Mouse (Mus musculus): ENCODE results near the gene Oas1d. TPM values are rescaled to one million over a fixed set of nuclear protein-coding genes. Genes with fewer than 3 reads are reported as not detected.
"Not testable (repeated sequence)": the region's sequence is repeated elsewhere in the genome, so short reads cannot be mapped to it uniquely, and the experiment has no call there.

Gene Oas1d
- polyA plus RNA-seq, 1 experiment from 2014 or later = not detected

DNA sequence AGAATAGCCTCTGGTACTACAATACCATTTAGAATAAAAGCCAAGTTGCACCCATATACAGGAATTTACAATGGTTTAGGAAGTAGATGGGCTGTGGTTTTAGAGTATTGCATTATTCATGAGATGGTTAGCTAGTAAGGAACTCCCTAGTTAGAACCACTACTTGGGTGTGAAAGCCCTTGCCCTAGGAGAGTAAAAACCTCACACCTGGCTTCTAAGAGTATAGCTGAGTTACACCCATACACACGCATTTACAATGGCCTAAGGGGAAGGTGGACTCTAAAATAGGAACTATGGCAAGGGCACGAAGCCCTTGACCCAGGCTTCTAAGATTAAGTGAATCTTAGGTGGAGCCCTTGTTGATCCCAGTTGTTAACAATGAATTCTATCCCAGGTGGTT, 19.6 kb upstream of the Oas1d start:
- H3K9ac ChIP-seq (ENCODE audit: low read depth, low read length); DNase-seq (ENCODE audit: low spot score); H3K27me3 ChIP-seq (replicated peaks; ENCODE audit: control insufficient read depth, insufficient read depth, low read length); H3K4me2 ChIP-seq; H3K4me1 ChIP-seq (replicated peaks; ENCODE audit: control insufficient read depth, insufficient read depth, low read length); ATAC-seq (replicated peaks; ENCODE audit: low FRiP score); H3K27ac ChIP-seq (ENCODE audit: low read depth, low read length); H3K36me3 ChIP-seq (ENCODE audit: control insufficient read depth, insufficient read depth, low read length); H3K9me3 ChIP-seq (ENCODE audit: control insufficient read depth, low read length); H3K4me3 ChIP-seq (ENCODE audit: low read depth, low read length): not testable (repeated sequence)
- WGBS = 70% methylated on average over 2 of the region's 2 CpGs

DNA sequence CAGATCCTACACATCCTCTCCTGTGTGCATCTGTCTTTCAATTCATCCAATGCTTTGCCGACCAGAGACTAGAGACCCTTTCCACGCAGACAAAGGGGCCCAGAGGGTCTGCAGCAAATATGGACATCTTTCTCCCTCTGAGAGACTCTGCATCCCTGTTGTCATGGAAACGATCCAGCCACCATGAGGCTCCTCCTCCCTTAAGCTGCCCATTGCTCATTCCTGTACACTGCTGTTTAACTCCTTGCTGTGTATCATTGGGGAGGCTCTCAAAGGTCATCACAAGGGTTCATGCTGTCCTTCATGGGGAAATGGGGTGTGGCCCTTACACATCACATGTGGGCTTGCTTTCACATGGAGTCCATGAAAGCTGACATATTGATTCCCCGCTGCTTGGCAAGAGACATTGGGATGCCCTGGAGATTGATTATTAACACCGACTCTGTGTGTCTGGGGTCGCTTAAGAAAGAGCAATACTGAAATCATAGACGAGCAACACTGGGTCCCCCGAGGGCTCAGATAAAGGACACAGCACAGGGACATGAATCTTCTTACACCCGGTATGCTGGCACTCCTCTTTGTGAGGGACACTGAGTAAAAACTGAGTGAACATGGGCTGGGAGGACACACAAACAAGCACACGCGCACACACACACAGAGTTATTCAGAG, 19.0 kb upstream of the Oas1d start:
- ATAC-seq (replicated peaks; ENCODE audit: low FRiP score) = no peak
- Histone ChIP-seq H3K9ac (ENCODE audit: low read depth, low read length) (no peak overlapping the region), H3K27ac (ENCODE audit: low read depth, low read length) (no peak overlapping the region), H3K4me3 (ENCODE audit: low read depth, low read length) (no peak overlapping the region), H3K27me3 (replicated peaks; ENCODE audit: control insufficient read depth, insufficient read depth, low read length) (no peaks in the 10 kb centered on the region), H3K9me3 (ENCODE audit: control insufficient read depth, low read length) (no peaks in the 10 kb centered on the region), H3K4me2 (no peak overlapping the region), H3K4me1 (replicated peaks; ENCODE audit: control insufficient read depth, insufficient read depth, low read length) (no peaks in the 10 kb centered on the region), H3K36me3 (ENCODE audit: control insufficient read depth, insufficient read depth, low read length) (no peaks in the 10 kb centered on the region)
- DNase-seq (ENCODE audit: low spot score) = no peak
- 79% methylated on average over 11 of the region's 11 CpGs for WGBS

DNA sequence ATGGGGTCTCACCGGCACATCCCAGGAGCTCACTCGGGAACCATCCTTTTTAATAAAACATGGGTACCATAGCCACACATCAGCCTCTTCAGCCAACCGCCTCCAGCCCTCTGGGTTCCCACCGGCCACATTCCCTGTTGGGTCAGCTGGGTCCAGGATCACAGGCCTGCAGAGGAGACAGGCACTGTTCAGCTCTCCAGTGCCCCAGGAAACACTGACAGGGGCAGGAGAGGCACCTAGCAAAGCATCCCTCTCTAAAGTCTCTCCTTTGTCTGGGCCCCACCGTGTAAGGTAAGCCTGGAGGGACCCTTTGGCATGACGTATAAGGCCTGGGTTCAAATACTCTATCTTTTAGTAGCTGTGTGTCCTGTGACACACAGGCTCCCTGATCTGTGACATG, 16.0 kb upstream of the Oas1d start:
- Histone ChIP-seq H3K27ac (ENCODE audit: low read depth, low read length) (no peak overlapping the region), H3K27me3 (replicated peaks; ENCODE audit: control insufficient read depth, insufficient read depth, low read length) (no peaks in the 10 kb centered on the region), H3K9ac (ENCODE audit: low read depth, low read length) (no peak overlapping the region), H3K9me3 (ENCODE audit: control insufficient read depth, low read length) (no peaks in the 10 kb centered on the region), H3K36me3 (ENCODE audit: control insufficient read depth, insufficient read depth, low read length) (no peaks in the 10 kb centered on the region), H3K4me3 (ENCODE audit: low read depth, low read length) (no peak overlapping the region), H3K4me2 (no peak overlapping the region), H3K4me1 (replicated peaks; ENCODE audit: control insufficient read depth, insufficient read depth, low read length) (no peaks in the 10 kb centered on the region)
- no peak for ATAC-seq (replicated peaks; ENCODE audit: low FRiP score)
- DNase-seq (ENCODE audit: low spot score) = no peak
- WGBS = 81% methylated on average over 6 of the region's 6 CpGs

DNA sequence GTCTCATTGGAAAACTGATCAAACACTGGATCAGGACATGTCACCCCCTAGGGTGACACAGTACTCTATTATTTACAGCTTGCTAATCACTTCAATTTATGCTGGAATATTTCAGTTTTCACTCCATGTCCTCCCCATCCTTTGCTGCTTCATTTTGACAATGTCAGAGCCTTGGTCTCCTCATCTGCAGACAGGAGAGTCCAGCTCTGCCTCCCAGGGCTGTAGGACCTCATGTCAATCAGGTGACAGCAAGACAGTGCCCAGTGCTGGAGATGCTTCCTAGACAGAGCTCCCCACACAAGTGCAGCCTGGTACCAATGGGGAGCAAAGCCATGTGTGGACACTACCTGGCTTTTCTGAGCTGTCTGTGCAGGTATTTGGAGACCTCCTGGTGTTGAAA, 15.6 kb upstream of the Oas1d start:
- H3K9ac ChIP-seq (ENCODE audit: low read depth, low read length) = no peak overlapping the region
- no peaks in the 10 kb centered on the region for H3K36me3 ChIP-seq (ENCODE audit: control insufficient read depth, insufficient read depth, low read length)
- no peak for DNase-seq (ENCODE audit: low spot score)
- H3K27ac ChIP-seq (ENCODE audit: low read depth, low read length) = no peak overlapping the region
- H3K4me1 ChIP-seq (replicated peaks; ENCODE audit: control insufficient read depth, insufficient read depth, low read length) = no peaks in the 10 kb centered on the region
- H3K4me2 ChIP-seq = no peak overlapping the region
- H3K4me3 ChIP-seq (ENCODE audit: low read depth, low read length) = no peak overlapping the region
- H3K27me3 ChIP-seq (replicated peaks; ENCODE audit: control insufficient read depth, insufficient read depth, low read length) = no peaks in the 10 kb centered on the region
- no peaks in the 10 kb centered on the region for H3K9me3 ChIP-seq (ENCODE audit: control insufficient read depth, low read length)
- ATAC-seq (replicated peaks; ENCODE audit: low FRiP score) = no peak

DNA sequence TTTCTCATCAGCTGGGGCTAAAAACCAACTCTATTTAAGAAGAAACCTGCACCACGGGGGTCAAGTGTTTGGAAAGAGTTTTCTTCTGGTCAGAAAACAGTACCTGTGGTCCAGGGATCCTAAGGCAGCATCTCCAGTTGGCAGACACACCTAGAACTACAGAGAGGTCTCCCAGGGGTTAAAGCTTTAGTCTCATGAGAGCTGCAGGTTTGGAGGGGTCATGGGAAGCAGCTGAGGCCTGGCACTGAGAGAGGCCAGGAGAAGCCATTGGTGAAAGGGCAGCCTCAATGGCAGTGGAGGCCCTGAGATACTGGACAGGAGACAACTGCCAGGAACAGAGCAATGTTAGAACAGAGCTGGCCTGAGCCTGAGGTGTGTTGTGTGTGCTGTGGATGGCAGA, 13.7 kb upstream of the Oas1d start:
- Histone ChIP-seq H3K9me3 (ENCODE audit: control insufficient read depth, low read length) (no peaks in the 10 kb centered on the region), H3K36me3 (ENCODE audit: control insufficient read depth, insufficient read depth, low read length) (no peaks in the 10 kb centered on the region), H3K4me1 (replicated peaks; ENCODE audit: control insufficient read depth, insufficient read depth, low read length) (no peaks in the 10 kb centered on the region), H3K4me2 (no peak overlapping the region), H3K4me3 (ENCODE audit: low read depth, low read length) (no peak overlapping the region), H3K9ac (ENCODE audit: low read depth, low read length) (no peak overlapping the region), H3K27ac (ENCODE audit: low read depth, low read length) (no peak overlapping the region), H3K27me3 (replicated peaks; ENCODE audit: control insufficient read depth, insufficient read depth, low read length) (no peaks in the 10 kb centered on the region)
- DNase-seq (ENCODE audit: low spot score) (no peak), ATAC-seq (replicated peaks; ENCODE audit: low FRiP score) (no peak)
- 41% methylated on average over 1 of the region's 1 CpGs for WGBS

DNA sequence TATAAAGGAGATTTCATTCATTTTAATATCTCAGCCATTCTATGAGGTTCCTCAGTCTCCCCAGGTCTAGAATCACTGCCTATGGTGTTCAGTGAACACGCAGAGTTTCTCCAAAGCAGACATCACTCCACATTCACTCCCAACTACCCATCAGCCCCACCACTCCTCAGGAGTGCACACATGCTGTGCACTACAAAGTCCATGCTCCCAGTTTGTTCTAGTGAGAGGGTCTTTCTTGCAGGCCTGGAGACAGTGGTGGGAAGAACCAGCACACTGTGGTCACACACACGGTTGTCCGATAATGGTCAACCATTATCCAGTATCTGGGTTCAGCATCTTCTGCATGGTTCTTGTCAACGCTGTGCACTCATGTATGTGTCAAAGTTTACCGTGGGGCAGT, 12.3 kb upstream of the Oas1d start:
- H3K27ac ChIP-seq (ENCODE audit: low read depth, low read length) = no peak overlapping the region
- H3K4me2 ChIP-seq = no peak overlapping the region
- H3K9me3 ChIP-seq (ENCODE audit: control insufficient read depth, low read length) = no peaks in the 10 kb centered on the region
- DNase-seq (ENCODE audit: low spot score) (no peak), ATAC-seq (replicated peaks; ENCODE audit: low FRiP score) (no peak)
- no peaks in the 10 kb centered on the region for H3K4me1 ChIP-seq (replicated peaks; ENCODE audit: control insufficient read depth, insufficient read depth, low read length)
- no peak overlapping the region for H3K4me3 ChIP-seq (ENCODE audit: low read depth, low read length)
- H3K36me3 ChIP-seq (ENCODE audit: control insufficient read depth, insufficient read depth, low read length) = no peaks in the 10 kb centered on the region
- 82% methylated on average over 5 of the region's 5 CpGs for WGBS
- H3K27me3 ChIP-seq (replicated peaks; ENCODE audit: control insufficient read depth, insufficient read depth, low read length) = no peaks in the 10 kb centered on the region
- H3K9ac ChIP-seq (ENCODE audit: low read depth, low read length) = no peak overlapping the region

DNA sequence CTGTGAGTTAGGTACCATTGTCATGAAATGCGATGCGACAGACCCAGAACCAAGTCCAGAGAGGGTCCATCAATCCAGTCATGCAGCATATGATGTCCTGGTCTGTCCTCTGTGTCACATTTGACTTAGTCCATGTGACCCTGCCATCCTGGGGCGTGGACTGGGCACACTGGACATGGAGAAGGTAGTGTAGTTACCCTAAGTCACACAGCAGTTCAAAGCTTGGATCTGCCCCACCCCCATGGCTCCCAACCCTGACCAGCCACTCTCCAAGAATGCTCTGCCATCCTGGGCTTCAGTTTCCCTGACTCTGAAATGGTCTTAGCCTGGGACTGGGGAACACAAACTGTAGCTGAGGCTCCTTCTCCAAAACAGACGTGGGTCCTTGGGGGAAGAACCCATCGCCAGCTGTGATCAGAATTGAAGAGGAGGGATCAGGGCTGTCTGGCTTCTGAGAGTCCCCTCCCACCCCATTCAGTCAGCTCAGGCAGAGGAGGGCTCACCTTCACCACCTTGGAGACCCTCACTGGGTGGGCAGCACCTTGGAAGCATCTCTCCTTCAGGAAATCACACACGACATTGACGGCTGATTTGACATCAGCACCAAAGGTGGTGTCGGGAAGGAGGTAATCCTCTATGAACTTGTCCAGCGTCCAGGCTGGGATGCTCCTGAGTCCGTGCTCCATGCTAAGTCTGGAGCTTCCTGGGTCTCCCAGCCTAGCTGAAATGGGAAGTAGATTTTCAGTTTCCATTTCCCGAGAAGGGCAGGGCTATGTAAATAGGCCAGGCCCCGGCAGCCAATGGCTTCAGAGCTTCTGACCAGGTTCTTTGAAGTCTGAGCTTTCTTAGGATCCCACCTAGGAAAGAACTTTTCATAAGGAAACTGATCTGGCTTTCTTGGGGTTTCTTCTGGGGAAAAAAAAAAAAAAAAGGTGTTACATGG, 7.3 kb upstream of the Oas1d start, which contains the start of gene Oas1a:
TSS of gene Oas1a (minus strand) at position 731 of the 943 bp plus-strand sequence.
- WGBS = 28% methylated on average over 9 of the region's 12 CpGs
- not testable (repeated sequence) for DNase-seq (ENCODE audit: low spot score); H3K27me3 ChIP-seq (replicated peaks; ENCODE audit: control insufficient read depth, insufficient read depth, low read length); H3K27ac ChIP-seq (ENCODE audit: low read depth, low read length); H3K9ac ChIP-seq (ENCODE audit: low read depth, low read length); H3K4me3 ChIP-seq (ENCODE audit: low read depth, low read length); H3K36me3 ChIP-seq (ENCODE audit: control insufficient read depth, insufficient read depth, low read length); H3K9me3 ChIP-seq (ENCODE audit: control insufficient read depth, low read length); H3K4me2 ChIP-seq; ATAC-seq (replicated peaks; ENCODE audit: low FRiP score); H3K4me1 ChIP-seq (replicated peaks; ENCODE audit: control insufficient read depth, insufficient read depth, low read length)

DNA sequence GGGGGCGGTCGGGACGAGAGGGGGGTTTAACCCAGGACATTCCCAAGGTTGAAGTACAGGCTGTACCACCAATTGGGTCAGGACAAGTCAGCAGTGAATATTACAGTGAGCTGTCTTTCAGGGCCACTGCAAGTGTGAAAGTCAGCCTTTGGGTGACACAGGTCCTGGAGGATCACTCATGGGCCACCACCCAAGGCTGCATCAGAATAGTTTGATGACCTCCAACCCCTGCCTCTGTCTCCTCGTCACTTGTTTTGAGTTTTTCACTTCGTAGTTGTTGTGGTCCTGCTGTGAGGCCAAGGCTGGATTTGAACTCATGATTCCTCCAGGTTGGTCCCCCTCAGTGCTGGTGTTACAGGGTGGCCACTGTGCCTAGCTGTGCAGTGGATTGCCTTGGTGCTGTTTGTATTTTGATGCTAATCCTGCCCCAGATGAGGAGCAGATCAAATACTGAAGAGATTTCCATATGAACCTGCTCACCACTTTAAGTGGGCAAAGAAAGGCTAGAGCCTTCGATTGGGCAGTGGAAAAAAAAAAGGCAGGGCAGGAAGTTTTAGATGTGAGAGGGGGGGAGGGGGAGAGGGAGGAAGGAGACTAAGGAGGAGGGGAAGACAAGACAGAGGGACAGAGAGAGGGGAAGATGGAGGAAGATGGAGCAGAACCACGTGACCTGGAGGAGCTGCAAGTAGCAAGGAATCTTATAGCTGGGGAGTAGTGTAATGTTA, 6.0 kb upstream of the Oas1d start:
- Histone ChIP-seq H3K4me3 (ENCODE audit: low read depth, low read length) (no peak overlapping the region), H3K9ac (ENCODE audit: low read depth, low read length) (no peak overlapping the region), H3K4me1 (replicated peaks; ENCODE audit: control insufficient read depth, insufficient read depth, low read length) (no peaks in the 10 kb centered on the region), H3K27me3 (replicated peaks; ENCODE audit: control insufficient read depth, insufficient read depth, low read length) (no peaks in the 10 kb centered on the region), H3K27ac (ENCODE audit: low read depth, low read length) (no peak overlapping the region), H3K36me3 (ENCODE audit: control insufficient read depth, insufficient read depth, low read length) (no peaks in the 10 kb centered on the region), H3K4me2 (no peak overlapping the region), H3K9me3 (ENCODE audit: control insufficient read depth, low read length) (no peaks in the 10 kb centered on the region)
- WGBS = 43% methylated on average over 7 of the region's 7 CpGs
- no peak for ATAC-seq (replicated peaks; ENCODE audit: low FRiP score)
- no peak for DNase-seq (ENCODE audit: low spot score)

All from liver, embryonic 11.5 days (tissue).